Mouse (Mus musculus) spleen, adult 2 months (tissue): Measurements from ENCODE around the gene Babam2.

Source experiments
- CTCF ChIP-seq: fragments of 200-500 bp; IDR thresholded peaks from 2 replicates; pipeline ENCODE4 v1.5.1; 2011; ENCODE audit warnings: mild to moderate bottlenecking, inconsistent platforms; ENCODE audit not compliant: insufficient read depth, insufficient read length, insufficient replicate concordance; ENCODE audit errors: extremely low read depth
- POLR2A ChIP-seq: fragments of 200-500 bp; IDR thresholded peaks from 2 replicates; pipeline ENCODE4 v1.6.1; 2011; ENCODE audit warnings: low read depth, low read length, inconsistent platforms

- TF ChIP-seq POLR2A (no peak), CTCF (no peak)
Measured at GRCm38 (mm10) chr5:32121936-32122335, 424.5 kb downstream of the Babam2 start.
